Mouse (Mus musculus) heart, embryonic 12.5 days (tissue): ENCODE data around the gene Nr1h5. TPM values are rescaled to one million over a fixed set of nuclear protein-coding genes. Genes with fewer than 3 reads are reported as not detected.

ENCODE experiments used
- ATAC-seq: fragments of 200-750 bp; cut with Nextera tagmentation; 2 replicates; pipeline ENCODE4 v1.8.0; 2017; ENCODE audit warnings: moderate TSS enrichment, moderate library complexity; ENCODE audit not compliant: insufficient number of reproducible peaks, low FRiP score
- H3K27ac ChIP-seq: fragments of 300-500 bp; sonication (generic); 2 replicates; pipeline ENCODE4 v1.5.1; 2016; ENCODE audit warnings: mild to moderate bottlenecking, moderate library complexity; ENCODE audit not compliant: poor library complexity, severe bottlenecking
- H3K27me3 ChIP-seq: fragments of 300-500 bp; sonication (generic); replicated peaks from 2 replicates; pipeline ENCODE4 v1.6.1; 2016; ENCODE audit warnings: mild to moderate bottlenecking, moderate library complexity
- H3K36me3 ChIP-seq: fragments of 300-500 bp; sonication (generic); 2 replicates; pipeline ENCODE4 v1.6.1; 2016; ENCODE audit warnings: mild to moderate bottlenecking, moderate library complexity
- H3K4me1 ChIP-seq: fragments of 300-500 bp; sonication (generic); replicated peaks from 2 replicates; pipeline ENCODE4 v1.6.1; 2016; ENCODE audit warnings: mild to moderate bottlenecking
- H3K4me2 ChIP-seq: fragments of 300-500 bp; sonication (generic); 2 replicates; pipeline ENCODE4 v1.6.1; 2016; ENCODE audit warnings: mild to moderate bottlenecking, moderate library complexity
- H3K4me3 ChIP-seq: fragments of 300-500 bp; sonication (generic); 2 replicates; pipeline ENCODE4 v1.5.1; 2016; ENCODE audit warnings: mild to moderate bottlenecking
- H3K9ac ChIP-seq: fragments of 300-500 bp; sonication (generic); 2 replicates; pipeline ENCODE4 v1.6.1; 2016; ENCODE audit warnings: mild to moderate bottlenecking, moderate library complexity
- H3K9me3 ChIP-seq: fragments of 300-500 bp; sonication (generic); replicated peaks from 2 replicates; pipeline ENCODE4 v1.6.1; 2016; ENCODE audit warnings: mild to moderate bottlenecking, moderate library complexity
- WGBS: fragments of 180-500 bp; shearing (Covaris S2); methylation state at CpG from one replicate; pipeline ENCODE4 v1.1.7; 2016; 5-methylcytosine and 5-hydroxymethylcytosine counted together
- polyA plus RNA-seq: library from polyadenylated mRNA; unstranded; fragments of >200 nt; fragmentation: Nextera tagmentation; extraction: Ambion mirVana; gene quantifications from 2 replicates; pipeline ENCODE4 v1.2.1, GENCODE M21; 2016

Nr1h5 gene
- polyA plus RNA-seq, 1 experiment from 2014 or later = 0.40 TPM

- no peak for ATAC-seq
- Histone ChIP-seq H3K4me3 (no peak overlapping the region), H3K9me3 (no peaks in the 10 kb centered on the region), H3K27ac (no peak overlapping the region), H3K9ac (no peak overlapping the region), H3K36me3 (no peaks in the 10 kb centered on the region), H3K27me3 (no peaks in the 10 kb centered on the region), H3K4me1 (no peaks in the 10 kb centered on the region), H3K4me2 (no peak overlapping the region)
- 78% methylated on average over 3 of the region's 3 CpGs for WGBS
These were observed 6.6 kb upstream of the Nr1h5 start for GRCm38 (mm10) chr3:102970508-102970907.

- H3K4me3 ChIP-seq = no peak overlapping the region
- no peaks in the 10 kb centered on the region for H3K27me3 ChIP-seq
- no peak for ATAC-seq
- H3K9ac ChIP-seq = no peak overlapping the region
- no peaks in the 10 kb centered on the region for H3K36me3 ChIP-seq
- no peaks in the 10 kb centered on the region for H3K9me3 ChIP-seq
- no peak overlapping the region for H3K4me2 ChIP-seq
- no peak overlapping the region for H3K27ac ChIP-seq
- WGBS = 77% methylated on average over 9 of the region's 9 CpGs
- H3K4me1 ChIP-seq = no peaks in the 10 kb centered on the region
These were observed 6.1 kb upstream of the Nr1h5 start for GRCm38 (mm10) chr3:102970067-102970466.

- Histone ChIP-seq H3K4me3 (no peak overlapping the region), H3K9ac (no peak overlapping the region), H3K9me3 (no peaks in the 10 kb centered on the region), H3K4me1 (no peaks in the 10 kb centered on the region), H3K4me2 (no peak overlapping the region), H3K27ac (no peak overlapping the region), H3K36me3 (no peaks in the 10 kb centered on the region), H3K27me3 (no peaks in the 10 kb centered on the region)
- no peak for ATAC-seq
- WGBS = 27% methylated on average over 3 of the region's 3 CpGs
These were observed 8.3 kb downstream of the Nr1h5 start for GRCm38 (mm10) chr3:102955596-102955995.

GRCm38 (mm10) chr3:102955143-102955542 lies 8.8 kb downstream of the Nr1h5 start:
- no peak overlapping the region for H3K4me3 ChIP-seq
- H3K4me2 ChIP-seq = no peak overlapping the region
- 86% methylated on average over 3 of the region's 3 CpGs for WGBS
- no peaks in the 10 kb centered on the region for H3K36me3 ChIP-seq
- no peak for ATAC-seq
- no peaks in the 10 kb centered on the region for H3K27me3 ChIP-seq
- H3K27ac ChIP-seq = no peak overlapping the region
- no peak overlapping the region for H3K9ac ChIP-seq
- no peaks in the 10 kb centered on the region for H3K4me1 ChIP-seq
- no peaks in the 10 kb centered on the region for H3K9me3 ChIP-seq

GRCm38 (mm10) chr3:102954476-102954875 lies 9.5 kb downstream of the Nr1h5 start:
- no peaks in the 10 kb centered on the region for H3K36me3 ChIP-seq
- no peaks in the 10 kb centered on the region for H3K4me1 ChIP-seq
- H3K4me2 ChIP-seq = no peak overlapping the region
- no peak overlapping the region for H3K27ac ChIP-seq
- 83% methylated on average over 12 of the region's 12 CpGs for WGBS
- H3K9me3 ChIP-seq = no peaks in the 10 kb centered on the region
- H3K4me3 ChIP-seq = no peak overlapping the region
- no peaks in the 10 kb centered on the region for H3K27me3 ChIP-seq
- no peak for ATAC-seq
- H3K9ac ChIP-seq = no peak overlapping the region

- no peaks in the 10 kb centered on the region for H3K27me3 ChIP-seq
- no peak overlapping the region for H3K4me2 ChIP-seq
- no peaks in the 10 kb centered on the region for H3K4me1 ChIP-seq
- no peaks in the 10 kb centered on the region for H3K9me3 ChIP-seq
- no peaks in the 10 kb centered on the region for H3K36me3 ChIP-seq
- H3K4me3 ChIP-seq = no peak overlapping the region
- WGBS = 76% methylated on average over 5 of the region's 5 CpGs
- H3K27ac ChIP-seq = no peak overlapping the region
- H3K9ac ChIP-seq = no peak overlapping the region
- no peak for ATAC-seq
These were observed 17.1 kb downstream of the Nr1h5 start for GRCm38 (mm10) chr3:102946861-102947260.

GRCm38 (mm10) chr3:102946312-102946711 lies 17.6 kb downstream of the Nr1h5 start:
- Histone ChIP-seq H3K4me1 (no peaks in the 10 kb centered on the region), H3K4me3 (no peak overlapping the region), H3K27me3 (no peaks in the 10 kb centered on the region), H3K27ac (no peak overlapping the region), H3K4me2 (no peak overlapping the region), H3K9me3 (no peaks in the 10 kb centered on the region), H3K36me3 (no peaks in the 10 kb centered on the region), H3K9ac (no peak overlapping the region)
- 80% methylated on average over 3 of the region's 3 CpGs for WGBS
- no peak for ATAC-seq

- Histone ChIP-seq H3K36me3 (no peaks in the 10 kb centered on the region), H3K9me3 (peaks cover 11% of the 10 kb centered on the region), H3K4me2 (no peak overlapping the region), H3K27ac (no peak overlapping the region), H3K9ac (no peak overlapping the region), H3K27me3 (no peaks in the 10 kb centered on the region), H3K4me1 (no peaks in the 10 kb centered on the region), H3K4me3 (no peak overlapping the region)
- 88% methylated on average over 1 of the region's 1 CpGs for WGBS
- ATAC-seq = no peak
These were observed 25.8 kb downstream of the Nr1h5 start for GRCm38 (mm10) chr3:102938100-102938499.

GRCm38 (mm10) chr3:102935451-102936354 lies 28.2 kb downstream of the Nr1h5 start, which contains the start of gene Sycp1:
Gene Sycp1, minus strand, starts transcription at chr3:102936100.
- 87% methylated on average over 78 of the region's 78 CpGs for WGBS
- Histone ChIP-seq H3K4me3 (no peak within 1 kb of the TSS), H3K27ac (no peak within 1 kb of the TSS), H3K36me3 (no peaks in the 10 kb centered on the region), H3K4me1 (no peaks in the 10 kb centered on the region), H3K9me3 (peaks cover 11% of the 10 kb centered on the region), H3K9ac (no peak within 1 kb of the TSS), H3K27me3 (no peaks in the 10 kb centered on the region), H3K4me2 (no peak within 1 kb of the TSS)
- ATAC-seq = no peak

GRCm38 (mm10) chr3:102899136-102899535 lies 64.8 kb downstream of the Nr1h5 start:
- Histone ChIP-seq H3K4me3 (no peak overlapping the region), H3K9ac (no peak overlapping the region), H3K27me3 (no peaks in the 10 kb centered on the region), H3K9me3 (no peaks in the 10 kb centered on the region), H3K36me3 (no peaks in the 10 kb centered on the region), H3K4me2 (no peak overlapping the region), H3K27ac (no peak overlapping the region), H3K4me1 (no peaks in the 10 kb centered on the region)
- WGBS = 88% methylated on average over 1 of the region's 1 CpGs
- ATAC-seq = no peak
